Mouse (Mus musculus) CD4-positive, CD25-positive, alpha-beta regulatory T cell, adult 2 months (primary cell): ENCODE data around the gene Ap2m1.
"Not testable (repeated sequence)": the region's sequence is repeated elsewhere in the genome, so short reads cannot be mapped to it uniquely, and the experiment has no call there.

Experiments
- DNase-seq: peaks from one replicate; pipeline ENCODE4 v3.0.0-alpha.2; 2012; ENCODE audit warnings: low read depth, low spot score

The Ap2m1 gene

DNA sequence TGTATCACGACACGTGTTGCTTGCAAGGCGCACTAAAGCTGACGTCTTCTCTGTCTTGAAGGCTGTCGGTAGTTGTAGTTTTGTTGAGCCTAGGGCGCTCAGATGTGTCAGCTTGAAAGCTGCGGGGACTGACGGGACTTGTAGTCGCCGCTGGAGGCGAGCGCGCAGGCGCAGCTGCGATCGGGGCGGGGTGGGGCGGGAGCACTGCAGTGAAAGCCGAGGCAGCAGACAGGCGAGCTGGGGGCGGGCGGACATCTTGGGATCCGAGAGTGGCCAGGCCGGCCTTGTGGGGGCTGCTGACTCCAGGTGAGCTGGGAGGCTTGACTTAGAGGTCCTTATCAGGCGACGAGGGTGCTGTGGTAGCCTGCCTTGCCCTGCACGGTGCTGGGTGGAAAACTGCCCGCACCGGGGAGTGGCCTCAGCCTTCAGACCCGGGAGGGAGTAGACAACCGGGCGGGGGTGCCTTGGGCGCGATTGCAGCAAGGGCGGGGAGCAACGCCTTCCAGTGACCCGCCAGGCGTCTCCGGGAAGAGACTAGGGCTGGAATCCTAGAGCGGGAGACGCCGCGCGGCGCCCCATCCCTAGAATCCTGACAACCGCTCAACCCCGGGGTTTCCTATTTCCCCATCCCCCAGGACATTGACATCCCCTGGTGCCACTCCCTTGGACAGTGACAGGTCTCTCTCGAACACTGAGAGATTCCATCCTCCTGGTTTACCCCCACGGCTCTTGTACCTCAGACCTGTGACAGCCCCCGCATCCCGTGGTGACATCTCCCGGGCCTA lies at the start of gene Ap2m1:
Gene Ap2m1 (plus strand): TSS at position 183 of the 785 bp plus-strand sequence.
- DNase-seq: peak; percentile 99

GRCm38 (mm10) chr16:20486048-20486447 lies 49.2 kb upstream of the Ap2m1 start:
- DNase-seq: no peak

- DNase-seq: no peak
Measured at GRCm38 (mm10) chr16:20488151-20488550, 47.1 kb upstream of the Ap2m1 start.

DNA sequence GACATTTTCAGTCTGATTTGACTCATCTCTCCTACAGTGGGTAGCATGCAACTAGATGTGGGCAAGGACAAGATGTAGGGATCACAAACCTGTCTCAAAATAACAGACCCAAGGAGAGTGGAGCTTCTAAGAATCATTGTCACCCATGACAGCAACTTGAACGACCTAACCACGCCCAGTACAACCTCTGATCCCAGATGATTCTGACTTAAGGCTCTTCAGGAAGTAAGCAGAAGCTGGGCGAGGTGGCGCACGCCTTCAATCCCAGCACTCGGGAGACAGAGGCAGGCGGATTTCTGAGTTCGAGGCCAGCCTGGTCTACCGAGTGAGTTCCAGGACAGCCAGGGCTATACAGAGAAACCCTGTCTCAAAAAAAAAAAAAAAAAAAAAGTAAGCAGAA lies 46.5 kb upstream of the Ap2m1 start:
- not testable (repeated sequence) for DNase-seq

- DNase-seq: no peak
Measured at GRCm38 (mm10) chr16:20489233-20489632, 46.0 kb upstream of the Ap2m1 start.

GRCm38 (mm10) chr16:20490581-20490980 lies 44.7 kb upstream of the Ap2m1 start:
- DNase-seq: no peak

DNA sequence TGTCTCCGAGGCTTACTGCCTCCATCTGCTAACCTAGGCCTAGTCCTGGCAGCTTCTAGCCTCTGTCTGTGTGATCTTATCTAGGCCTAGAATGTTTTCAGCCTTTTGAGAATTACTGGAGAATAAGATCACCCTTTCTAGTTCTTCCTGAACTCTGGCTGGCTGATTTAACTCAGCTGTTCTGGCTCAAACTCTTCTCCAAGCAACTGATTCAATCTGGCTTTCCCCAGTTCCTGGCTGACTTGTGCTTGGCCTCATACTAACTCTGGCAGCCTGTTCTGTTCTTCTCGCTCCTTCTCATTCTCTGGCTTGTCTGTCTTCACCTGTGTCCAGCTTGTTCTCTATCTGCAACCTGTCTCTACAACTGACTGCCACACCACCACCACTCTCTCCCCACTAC lies 44.0 kb upstream of the Ap2m1 start:
- no peak for DNase-seq

GRCm38 (mm10) chr16:20493452-20493851 lies 41.8 kb upstream of the Ap2m1 start:
- no peak for DNase-seq

DNA sequence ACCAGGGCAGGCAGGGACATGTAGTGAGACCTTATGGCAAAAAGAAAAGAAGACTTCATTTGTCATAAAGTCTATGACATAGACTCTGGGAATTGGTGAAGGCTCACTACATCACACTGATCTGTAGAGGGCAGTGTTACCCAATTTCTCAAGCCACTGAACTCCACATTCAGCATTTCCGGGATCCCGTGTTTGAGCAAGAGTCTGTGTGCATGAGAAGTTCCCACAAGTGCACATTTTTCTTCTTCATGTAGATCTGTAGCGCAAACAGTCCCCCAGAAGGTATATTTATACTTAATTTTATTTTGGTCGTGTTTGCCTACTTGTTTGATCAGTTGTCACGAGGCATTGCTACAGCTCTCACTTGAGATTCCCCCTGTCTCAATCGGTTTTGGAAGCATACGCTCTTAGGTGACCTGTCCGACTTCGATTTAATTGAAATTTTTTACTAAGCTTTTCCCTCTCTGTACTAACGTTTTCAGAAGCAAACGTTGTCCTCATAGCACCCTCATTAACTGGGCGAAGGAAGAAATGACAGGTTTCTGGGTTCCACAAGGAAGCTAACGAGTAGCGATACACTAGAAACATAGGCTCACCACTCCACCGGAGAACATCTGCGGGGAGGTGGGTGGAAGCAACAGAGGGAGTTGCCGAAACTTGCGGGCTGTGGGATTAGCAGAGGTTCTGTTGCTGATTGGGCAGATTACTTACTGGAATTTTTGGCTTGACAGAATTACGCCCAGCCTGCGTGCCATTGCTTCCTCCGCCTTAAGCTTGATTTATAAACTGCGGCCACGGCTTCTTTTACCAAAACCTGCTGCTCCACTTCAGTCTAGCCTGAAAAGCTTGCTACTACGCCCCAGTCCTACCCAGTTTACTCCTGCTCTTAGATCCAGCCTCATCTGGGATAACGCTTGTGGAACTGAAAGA lies 38.3 kb upstream of the Ap2m1 start:
- peak; percentile 88 for DNase-seq

- DNase-seq: peak; percentile 10
Measured at GRCm38 (mm10) chr16:20497980-20498676, 37.1 kb upstream of the Ap2m1 start.

DNA sequence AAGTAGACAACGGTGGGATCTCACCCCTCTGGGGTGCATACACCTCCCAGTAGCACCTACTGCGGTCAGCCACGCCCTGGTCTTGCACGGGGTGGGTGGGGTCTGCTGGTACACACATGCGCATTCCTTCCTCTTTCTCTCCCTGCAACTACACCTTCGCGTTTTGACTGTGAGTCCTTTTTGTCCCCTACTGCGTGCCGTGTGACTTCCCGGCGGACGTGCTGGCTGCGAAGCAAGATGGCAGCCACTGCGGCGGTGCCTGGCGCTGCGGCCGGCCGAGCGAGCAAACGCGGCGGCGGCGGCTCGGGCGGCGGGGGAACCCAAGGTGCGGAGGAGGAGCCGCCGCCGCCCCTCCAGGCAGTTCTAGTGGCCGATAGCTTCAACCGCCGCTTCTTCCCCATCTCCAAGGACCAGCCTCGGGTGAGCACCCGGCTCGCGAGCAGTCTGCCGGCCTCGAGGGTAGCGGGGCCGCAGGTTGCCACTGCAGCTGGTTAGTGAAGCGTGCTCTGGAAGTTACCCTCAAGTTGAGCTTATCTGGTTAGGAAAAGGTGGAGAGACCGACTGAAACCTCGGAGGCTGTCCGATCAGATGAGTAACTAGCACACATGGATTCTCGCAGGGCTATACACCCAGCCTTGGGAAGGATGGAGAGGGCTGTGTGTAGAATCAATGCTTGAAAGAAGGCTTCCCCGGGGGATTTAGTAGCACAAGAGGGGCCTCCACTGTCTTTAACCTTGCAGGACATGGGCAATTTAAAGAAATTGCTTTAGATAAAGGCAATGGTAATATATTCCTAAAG lies 36.4 kb upstream of the Ap2m1 start, which contains the start of gene Eif2b5:
Gene Eif2b5 (plus strand): TSS at position 141 of the 799 bp plus-strand sequence.
- peak; percentile 94 for DNase-seq

GRCm38 (mm10) chr16:20506000-20506399 lies 29.3 kb upstream of the Ap2m1 start:
- no peak for DNase-seq

GRCm38 (mm10) chr16:20509349-20509748 lies 25.9 kb upstream of the Ap2m1 start:
- DNase-seq: peak; percentile 49

DNA sequence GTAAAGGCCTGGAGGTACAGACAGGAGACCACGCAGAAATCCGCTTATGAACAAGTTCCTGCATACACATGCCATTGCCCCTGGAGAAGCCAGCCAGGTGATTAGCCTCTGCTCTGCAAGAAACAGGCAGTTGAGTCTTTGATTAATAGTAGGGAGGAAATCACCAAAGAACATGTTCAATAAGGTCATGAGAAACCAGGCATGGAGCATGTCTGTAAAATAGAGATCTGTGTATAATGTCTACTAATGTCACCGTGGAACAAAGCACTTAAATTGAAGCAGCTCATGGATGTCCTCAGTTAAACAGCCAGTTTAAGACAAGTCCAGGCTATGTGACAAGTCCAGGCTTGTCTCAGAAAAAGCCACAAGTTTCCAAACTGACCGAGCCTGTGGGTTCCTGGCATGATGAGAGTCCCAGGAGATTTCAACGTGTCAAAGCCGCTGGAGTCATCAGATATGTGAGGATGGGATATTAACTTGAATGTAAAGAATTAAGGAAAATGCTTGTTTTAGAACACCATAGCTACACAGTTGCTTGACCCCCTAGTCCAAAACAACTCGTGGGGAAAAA lies 23.9 kb upstream of the Ap2m1 start:
- no peak for DNase-seq

- DNase-seq: no peak
Measured at GRCm38 (mm10) chr16:20516032-20516431, 19.2 kb upstream of the Ap2m1 start.

GRCm38 (mm10) chr16:20516726-20517201 lies 18.5 kb upstream of the Ap2m1 start, which contains the start of gene Dvl3:
Gene Dvl3, plus strand, starts transcription at chr16:20516982.
- DNase-seq: peak; percentile 80

- DNase-seq: peak; percentile 53
Measured at GRCm38 (mm10) chr16:20517216-20517615, 18.1 kb upstream of the Ap2m1 start.

DNA sequence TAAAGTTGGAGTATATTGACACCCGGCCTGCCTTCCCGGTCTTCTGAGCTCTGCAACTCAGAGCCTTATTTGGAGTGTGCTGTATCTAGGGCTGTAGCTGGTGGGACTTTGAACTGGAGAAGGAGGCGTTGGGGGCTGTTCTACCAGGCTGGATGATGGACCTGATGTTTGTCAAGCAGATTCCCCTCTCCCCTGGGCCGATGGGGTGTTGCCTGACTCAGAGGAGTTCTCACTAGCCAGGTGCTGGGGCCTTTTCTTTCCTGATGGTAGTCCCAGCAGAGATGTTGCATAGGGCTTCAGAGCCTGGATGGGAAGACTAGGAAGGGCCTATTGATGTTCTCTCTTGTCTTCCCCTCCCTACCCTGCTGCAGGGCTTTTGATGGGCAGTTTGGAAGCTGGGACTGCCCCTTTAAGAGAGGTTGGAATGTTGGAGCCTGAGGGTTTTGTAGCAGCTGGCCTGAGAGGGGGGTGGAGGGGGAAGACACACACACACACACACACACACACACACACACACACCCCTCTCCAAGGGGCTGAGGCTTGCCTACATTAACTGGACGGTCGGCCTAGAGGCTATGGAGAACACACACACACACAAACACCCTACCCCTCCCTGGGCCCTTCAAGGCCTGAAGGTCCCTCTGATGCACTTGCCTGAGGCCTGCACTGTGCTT lies 17.4 kb upstream of the Ap2m1 start:
- peak; percentile 21 for DNase-seq

DNA sequence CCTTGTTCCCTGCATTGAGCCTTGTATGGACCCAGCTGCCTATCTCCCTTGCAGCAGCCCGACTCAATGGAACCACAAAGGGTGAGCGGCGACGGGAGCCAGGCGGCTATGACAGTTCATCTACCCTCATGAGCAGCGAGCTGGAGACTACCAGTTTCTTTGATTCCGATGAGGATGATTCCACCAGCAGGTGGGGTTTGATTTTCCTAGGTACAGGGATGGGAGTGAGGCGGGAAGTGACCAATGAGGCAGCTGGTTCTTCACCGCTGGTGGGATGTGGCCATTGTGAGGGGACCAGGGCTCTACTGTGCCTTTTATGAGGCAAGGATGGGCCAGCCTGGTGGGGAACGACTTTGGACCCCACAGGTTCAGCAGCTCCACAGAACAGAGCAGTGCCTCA lies 11.4 kb upstream of the Ap2m1 start:
- DNase-seq: no peak

GRCm38 (mm10) chr16:20528779-20529178 lies 6.5 kb upstream of the Ap2m1 start:
- DNase-seq: no peak
